Mouse (Mus musculus): ENCODE data around the gene Zfp106. TPM values are rescaled to one million over a fixed set of nuclear protein-coding genes. Genes with fewer than 3 reads are reported as not detected.
"Not testable (repeated sequence)": the region's sequence is repeated elsewhere in the genome, so short reads cannot be mapped to it uniquely, and the experiment has no call there.

The Zfp106 gene
- polyA plus RNA-seq (2016; fragmentation: Nextera tagmentation; extraction: Ambion mirVana) = 77.8 and 78.8 TPM in 2 replicates

DNA sequence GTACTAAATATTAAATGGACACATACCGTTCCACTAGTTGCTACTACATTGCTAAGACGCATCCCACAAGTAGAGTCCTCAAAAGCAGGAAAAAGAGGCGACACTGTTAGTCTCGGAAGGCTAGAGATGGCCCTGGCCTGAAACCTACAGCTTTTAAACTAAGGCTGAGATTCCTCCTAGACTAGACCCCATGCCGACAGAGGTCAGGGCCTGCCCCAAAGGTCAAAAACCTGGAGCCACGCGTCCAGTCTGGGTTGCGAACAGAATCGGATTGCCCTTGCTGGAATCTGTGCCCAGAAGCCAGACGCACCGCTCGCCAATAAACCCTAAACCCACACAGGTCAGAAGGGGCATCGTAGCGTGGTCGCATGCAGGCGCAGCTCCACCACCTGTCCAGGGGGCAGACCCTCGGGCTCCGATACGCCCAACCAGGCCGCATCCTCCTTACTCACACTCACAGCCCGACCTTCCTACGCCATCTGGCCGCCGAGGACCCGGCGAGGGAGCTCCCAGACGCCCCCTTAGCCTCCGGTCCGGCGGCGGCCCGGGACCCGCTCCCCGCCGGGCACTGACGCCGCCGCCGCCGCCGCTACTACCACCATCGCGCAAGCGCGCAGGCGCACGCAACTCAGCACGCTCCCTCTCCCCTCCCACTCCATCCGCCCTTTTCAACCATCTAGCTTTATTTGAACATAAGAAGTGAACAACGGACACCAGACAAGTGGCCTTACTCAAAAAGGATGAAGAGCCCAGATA, at the start of gene Zfp106:
Zfp106 (minus strand) TSS at position 609 of the 756 bp plus-strand sequence.
- WGBS = under 1% methylated on average over 50 of the region's 50 CpGs
- Histone ChIP-seq H3K4me3 (peak within 1 kb of the TSS; percentile 95), H3K36me3 (replicated peaks) (peaks cover 14% of the 10 kb centered on the region), H3K9me3 (no peaks in the 10 kb centered on the region), H3K4me1 (peaks cover 14% of the 10 kb centered on the region), H3K27ac (replicated peaks) (peak within 1 kb of the TSS; percentile 97), H3K27me3 (replicated peaks; ENCODE audit: low read depth, poor library complexity, severe bottlenecking) (no peaks in the 10 kb centered on the region)
- DNase-seq (ENCODE audit: low spot score) = peak; percentile 91

- peak; percentile 94 for DNase-seq (ENCODE audit: low spot score)
- under 1% methylated on average over 52 of the region's 52 CpGs for WGBS
- H3K36me3 ChIP-seq (replicated peaks) = peaks cover 28% of the 10 kb centered on the region
Measured at GRCm38 (mm10) chr2:120608830-120609723, 45.4 kb upstream of the Zfp106 start, which contains the start of the genes Haus2 and Lrrc57. Gene Haus2 (plus strand): TSS chr2:120609383. Gene Lrrc57 (minus strand): TSS chr2:120609520.

GRCm38 (mm10) chr2:120606021-120606690, 42.5 kb upstream of the Zfp106 start:
- no peaks in the 10 kb centered on the region for H3K27me3 ChIP-seq (replicated peaks; ENCODE audit: low read depth, poor library complexity, severe bottlenecking)
- H3K9me3 ChIP-seq = no peaks in the 10 kb centered on the region
- peaks cover 36% of the 10 kb centered on the region for H3K36me3 ChIP-seq (replicated peaks)
- no peak overlapping the region for H3K27ac ChIP-seq (replicated peaks)
- 85% methylated on average over 6 of the region's 6 CpGs for WGBS
- H3K4me1 ChIP-seq = peaks cover 17% of the 10 kb centered on the region
- DNase-seq (ENCODE audit: low spot score) = no peak
- H3K4me3 ChIP-seq = no peak overlapping the region

More at GRCm38 (mm10) chr2:120608830-120609723, 45.4 kb upstream of the Zfp106 start, which contains the start of the genes Haus2 and Lrrc57:
- peak within 1 kb of the TSS; percentile 95 for H3K27ac ChIP-seq (replicated peaks)
- peaks cover 17% of the 10 kb centered on the region for H3K4me1 ChIP-seq
- no peaks in the 10 kb centered on the region for H3K9me3 ChIP-seq
- H3K27me3 ChIP-seq (replicated peaks; ENCODE audit: low read depth, poor library complexity, severe bottlenecking) = no peaks in the 10 kb centered on the region
- peak within 1 kb of the TSS; percentile 80 for H3K4me3 ChIP-seq

DNA sequence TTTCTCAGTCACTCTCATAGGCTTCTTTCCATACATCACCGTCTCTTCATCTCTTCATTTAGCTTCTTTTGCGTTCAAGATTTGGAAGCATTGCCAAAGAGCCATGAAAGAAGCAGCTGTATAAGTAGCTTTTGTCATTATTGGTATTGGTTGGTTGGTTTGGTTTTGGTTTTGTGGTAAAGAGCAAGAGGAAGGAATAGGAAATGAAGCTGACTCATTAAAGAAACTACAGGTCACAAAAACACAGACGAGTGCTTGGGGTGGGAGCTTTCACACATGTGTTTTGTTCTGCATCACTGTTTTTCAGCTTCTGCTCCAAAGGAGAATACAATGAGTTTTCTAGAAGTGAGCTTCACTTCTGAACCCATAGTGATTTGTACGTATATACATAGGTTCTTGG, 35.9 kb upstream of the Zfp106 start:
- Histone ChIP-seq H3K27me3 (replicated peaks; ENCODE audit: low read depth, poor library complexity, severe bottlenecking) (no peaks in the 10 kb centered on the region), H3K4me1 (no peaks in the 10 kb centered on the region), H3K36me3 (replicated peaks) (peaks cover 90% of the 10 kb centered on the region), H3K9me3 (no peaks in the 10 kb centered on the region), H3K4me3 (no peak overlapping the region), H3K27ac (replicated peaks) (no peak overlapping the region)
- 92% methylated on average over 4 of the region's 4 CpGs for WGBS
- no peak for DNase-seq (ENCODE audit: low spot score)

GRCm38 (mm10) chr2:120597734-120598133, 34.1 kb upstream of the Zfp106 start:
- H3K9me3 ChIP-seq = no peaks in the 10 kb centered on the region
- 95% methylated on average over 2 of the region's 2 CpGs for WGBS
- H3K4me1 ChIP-seq = no peaks in the 10 kb centered on the region
- H3K36me3 ChIP-seq (replicated peaks) = peaks cover 89% of the 10 kb centered on the region
- no peak overlapping the region for H3K4me3 ChIP-seq
- no peak overlapping the region for H3K27ac ChIP-seq (replicated peaks)
- no peak for DNase-seq (ENCODE audit: low spot score)
- H3K27me3 ChIP-seq (replicated peaks; ENCODE audit: low read depth, poor library complexity, severe bottlenecking) = no peaks in the 10 kb centered on the region

- DNase-seq (ENCODE audit: low spot score) = no peak
- no peak overlapping the region for H3K4me3 ChIP-seq
- no peaks in the 10 kb centered on the region for H3K4me1 ChIP-seq
- H3K9me3 ChIP-seq = no peaks in the 10 kb centered on the region
- WGBS = 93% methylated on average over 1 of the region's 1 CpGs
- H3K36me3 ChIP-seq (replicated peaks) = peaks cover 78% of the 10 kb centered on the region
- no peaks in the 10 kb centered on the region for H3K27me3 ChIP-seq (replicated peaks; ENCODE audit: low read depth, poor library complexity, severe bottlenecking)
- H3K27ac ChIP-seq (replicated peaks) = no peak overlapping the region
Measured at GRCm38 (mm10) chr2:120592227-120592626, 28.6 kb upstream of the Zfp106 start.

- H3K27ac ChIP-seq (replicated peaks) = no peak overlapping the region
- H3K36me3 ChIP-seq (replicated peaks) = peaks cover 78% of the 10 kb centered on the region
- DNase-seq (ENCODE audit: low spot score) = no peak
- no peaks in the 10 kb centered on the region for H3K9me3 ChIP-seq
- WGBS = 86% methylated on average over 5 of the region's 5 CpGs
- no peaks in the 10 kb centered on the region for H3K27me3 ChIP-seq (replicated peaks; ENCODE audit: low read depth, poor library complexity, severe bottlenecking)
- no peak overlapping the region for H3K4me3 ChIP-seq
- H3K4me1 ChIP-seq = no peaks in the 10 kb centered on the region
Measured at GRCm38 (mm10) chr2:120589759-120590158, 26.1 kb upstream of the Zfp106 start.

DNA sequence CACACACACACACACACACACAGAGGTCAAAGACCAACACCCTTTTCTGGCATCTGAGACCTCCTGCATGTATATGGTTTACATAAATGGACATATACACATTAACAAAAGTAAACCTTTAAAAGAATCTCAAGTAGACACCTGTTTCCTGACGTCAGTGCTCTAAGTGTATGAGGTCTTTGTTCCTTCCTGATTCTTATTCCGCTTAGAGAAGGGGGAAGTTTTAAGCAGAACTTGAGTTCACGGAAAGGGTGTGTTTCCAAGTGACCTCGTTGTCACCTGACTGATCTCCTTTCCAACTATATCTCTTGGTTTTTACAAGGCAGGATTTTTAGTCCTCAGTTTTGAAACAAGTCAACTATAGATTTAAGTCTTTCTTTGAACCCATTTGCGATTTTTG, 14.6 kb upstream of the Zfp106 start:
- no peak overlapping the region for H3K27ac ChIP-seq (replicated peaks)
- DNase-seq (ENCODE audit: low spot score) = no peak
- 87% methylated on average over 5 of the region's 5 CpGs for WGBS
- peaks cover 11% of the 10 kb centered on the region; the same call in 1 of the 2 replicates for H3K36me3 ChIP-seq (replicated peaks)
- H3K4me3 ChIP-seq = no peak overlapping the region
- H3K27me3 ChIP-seq (replicated peaks; ENCODE audit: low read depth, poor library complexity, severe bottlenecking) = no peaks in the 10 kb centered on the region
- H3K4me1 ChIP-seq = peaks cover 16% of the 10 kb centered on the region
- H3K9me3 ChIP-seq = no peaks in the 10 kb centered on the region

DNA sequence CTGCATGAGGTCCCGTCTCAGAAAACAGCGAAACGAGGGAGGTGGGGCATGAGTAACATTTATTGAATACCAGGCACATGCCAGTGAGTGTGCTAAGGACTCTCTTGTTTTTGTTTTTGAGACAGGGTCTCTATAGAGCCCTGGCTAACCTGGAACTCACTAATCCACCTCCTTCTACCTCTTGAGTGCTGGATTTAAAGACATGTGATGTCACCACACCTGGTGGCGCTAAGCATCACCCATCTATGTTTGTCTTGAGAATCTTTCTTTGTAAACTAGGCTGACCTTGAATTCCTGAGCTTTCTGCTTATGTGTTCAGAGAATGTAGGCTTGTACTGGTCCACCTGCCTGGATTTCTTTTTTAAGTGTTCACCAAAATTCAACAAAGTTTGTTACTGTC, 14.2 kb upstream of the Zfp106 start:
- WGBS = 87% methylated on average over 4 of the region's 4 CpGs
- peaks cover 16% of the 10 kb centered on the region for H3K4me1 ChIP-seq
- H3K4me3 ChIP-seq = no peak overlapping the region
- no peak overlapping the region for H3K27ac ChIP-seq (replicated peaks)
- no peaks in the 10 kb centered on the region for H3K9me3 ChIP-seq
- H3K27me3 ChIP-seq (replicated peaks; ENCODE audit: low read depth, poor library complexity, severe bottlenecking) = no peaks in the 10 kb centered on the region
- DNase-seq (ENCODE audit: low spot score) = no peak
- peaks cover 11% of the 10 kb centered on the region; the same call in 1 of the 2 replicates for H3K36me3 ChIP-seq (replicated peaks)

GRCm38 (mm10) chr2:120575978-120576377, 12.3 kb upstream of the Zfp106 start:
- no peaks in the 10 kb centered on the region for H3K27me3 ChIP-seq (replicated peaks; ENCODE audit: low read depth, poor library complexity, severe bottlenecking)
- H3K9me3 ChIP-seq = no peaks in the 10 kb centered on the region
- DNase-seq (ENCODE audit: low spot score) = no peak
- peaks cover 16% of the 10 kb centered on the region for H3K4me1 ChIP-seq
- H3K36me3 ChIP-seq (replicated peaks) = peaks cover 20% of the 10 kb centered on the region
- H3K4me3 ChIP-seq = no peak overlapping the region
- 94% methylated on average over 2 of the region's 2 CpGs for WGBS
- H3K27ac ChIP-seq (replicated peaks) = no peak overlapping the region

GRCm38 (mm10) chr2:120575121-120575520, 11.5 kb upstream of the Zfp106 start:
- peaks cover 16% of the 10 kb centered on the region for H3K4me1 ChIP-seq
- H3K27me3 ChIP-seq (replicated peaks; ENCODE audit: low read depth, poor library complexity, severe bottlenecking) = no peaks in the 10 kb centered on the region
- no peak overlapping the region for H3K4me3 ChIP-seq
- H3K9me3 ChIP-seq = no peaks in the 10 kb centered on the region
- no peak for DNase-seq (ENCODE audit: low spot score)
- H3K27ac ChIP-seq (replicated peaks) = no peak overlapping the region
- H3K36me3 ChIP-seq (replicated peaks) = peaks cover 19% of the 10 kb centered on the region
- 66% methylated on average over 3 of the region's 3 CpGs for WGBS

DNA sequence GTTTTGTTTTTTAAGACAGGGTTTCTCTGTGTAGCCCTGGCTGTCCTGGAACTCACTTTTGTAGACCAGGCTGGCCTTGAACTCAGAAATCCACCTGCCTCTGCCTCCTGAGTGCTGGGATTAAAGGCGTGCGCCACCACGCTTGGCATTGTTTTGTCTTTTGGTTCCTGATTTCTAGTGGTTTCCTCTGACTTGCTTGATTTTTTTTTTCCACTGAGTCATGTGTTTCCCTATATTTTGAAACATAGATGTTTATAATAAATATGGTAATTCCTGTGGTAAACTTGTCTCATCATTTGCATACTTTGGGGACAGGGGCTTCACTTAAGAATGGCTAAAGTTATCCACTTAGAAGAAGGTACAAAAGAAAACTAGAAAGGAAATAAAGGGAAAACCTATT, 8.5 kb upstream of the Zfp106 start:
- not testable (repeated sequence) for H3K27ac ChIP-seq (replicated peaks)
- 97% methylated on average over 3 of the region's 3 CpGs for WGBS

More for the DNA sequence above, 8.5 kb upstream of the Zfp106 start:
- not testable (repeated sequence) for H3K27me3 ChIP-seq (replicated peaks; ENCODE audit: low read depth, poor library complexity, severe bottlenecking); H3K9me3 ChIP-seq; H3K4me3 ChIP-seq; DNase-seq (ENCODE audit: low spot score)
- peaks cover 18% of the 10 kb centered on the region for H3K36me3 ChIP-seq (replicated peaks)
- peaks cover 28% of the 10 kb centered on the region for H3K4me1 ChIP-seq
